Mouse (Mus musculus) liver, embryonic 16.5 days (tissue): ENCODE results near the gene Cenpn. TPM values are rescaled to one million over a fixed set of nuclear protein-coding genes. Genes with fewer than 3 reads are reported as not detected.

Experiments used
- ATAC-seq: fragments of 200-750 bp; cut with Nextera tagmentation; 2 replicates; pipeline ENCODE4 v1.8.0; 2017; ENCODE audit warnings: low read depth, mild to moderate bottlenecking, moderate number of reproducible peaks, moderate library complexity
- H3K27ac ChIP-seq: fragments of 300-500 bp; sonication (generic); 2 replicates; pipeline ENCODE4 v1.5.1; 2014; ENCODE audit warnings: mild to moderate bottlenecking, low read length
- H3K27me3 ChIP-seq: fragments of 300-500 bp; sonication (generic); 2 replicates; pipeline ENCODE4 v1.6.1; 2014; ENCODE audit warnings: low read depth, low read length, mixed read lengths; ENCODE audit not compliant: control insufficient read depth, insufficient read depth
- H3K36me3 ChIP-seq: fragments of 300-500 bp; sonication (generic); 2 replicates; pipeline ENCODE4 v1.6.1; 2014; ENCODE audit warnings: mild to moderate bottlenecking; ENCODE audit not compliant: control insufficient read depth, insufficient read depth
- H3K4me1 ChIP-seq: fragments of 300-500 bp; sonication (generic); 2 replicates; pipeline ENCODE4 v1.6.1; 2014; ENCODE audit warnings: low read depth, low read length, mixed read lengths; ENCODE audit not compliant: control insufficient read depth
- H3K4me2 ChIP-seq: fragments of 300-500 bp; sonication (generic); 2 replicates; pipeline ENCODE4 v1.6.1; 2014; ENCODE audit warnings: low read depth, low read length, mixed read lengths
- H3K4me3 ChIP-seq: fragments of 300-500 bp; sonication (generic); 2 replicates; pipeline ENCODE4 v1.5.1; 2014; ENCODE audit warnings: low read depth, mild to moderate bottlenecking, low read length
- H3K9ac ChIP-seq: fragments of 300-500 bp; sonication (generic); 2 replicates; pipeline ENCODE4 v1.6.1; 2014; ENCODE audit warnings: low read depth, low read length
- H3K9me3 ChIP-seq: fragments of 300-500 bp; sonication (generic); replicated peaks from 2 replicates; pipeline ENCODE4 v1.6.1; 2016; ENCODE audit warnings: low read length; ENCODE audit not compliant: control insufficient read depth
- WGBS: fragments of 180-500 bp; shearing (Covaris S2); extraction: QIAGEN DNeasy Blood & Tissue Kit; methylation state at CpG from one replicate; pipeline ENCODE4 v1.1.7; 2014; ENCODE audit not compliant: insufficient replicate concordance; 5-methylcytosine and 5-hydroxymethylcytosine counted together
- polyA plus RNA-seq: library from polyadenylated mRNA; unstranded; fragments of >200 nt; fragmentation: Nextera tagmentation; extraction: Ambion mirVana; gene quantifications from 2 replicates; pipeline ENCODE4 v1.2.1, GENCODE M21; 2015

The Cenpn gene
- polyA plus RNA-seq, 1 experiment from 2014 or later, result 21.5 TPM

GRCm38 (mm10) chr8:116945169-116945910, 23.8 kb downstream of the Cenpn start:
- Histone ChIP-seq H3K4me3 (no peak overlapping the region), H3K4me1 (peaks cover 51% of the 10 kb centered on the region), H3K36me3 (peaks cover 5% of the 10 kb centered on the region; the same call in 1 of the 2 replicates), H3K9me3 (no peaks in the 10 kb centered on the region), H3K27me3 (no peaks in the 10 kb centered on the region), H3K9ac (peak overlapping the region; percentile 26; the same call in 1 of the 2 replicates), H3K4me2 (0 out of 2 replicates have a peak overlapping the region, but pooled peaks have one; percentile 10), H3K27ac (peak overlapping the region; percentile 47)
- WGBS, result 33% methylated on average over 9 of the region's 9 CpGs
- peak; percentile 40 for ATAC-seq

- peak overlapping the region; percentile 44 for H3K4me3 ChIP-seq
- no peaks in the 10 kb centered on the region for H3K27me3 ChIP-seq
- H3K36me3 ChIP-seq, result no peaks in the 10 kb centered on the region
- H3K27ac ChIP-seq, result peak overlapping the region; percentile 56
- H3K4me2 ChIP-seq, result peak overlapping the region; percentile 67
- no peak for ATAC-seq
- H3K9ac ChIP-seq, result peak overlapping the region; percentile 32
- 31% methylated on average over 21 of the region's 21 CpGs for WGBS
- no peaks in the 10 kb centered on the region for H3K9me3 ChIP-seq
- peaks cover 51% of the 10 kb centered on the region for H3K4me1 ChIP-seq
Measured at GRCm38 (mm10) chr8:116946268-116946838, 24.8 kb downstream of the Cenpn start.

GRCm38 (mm10) chr8:116946851-116947250, 25.3 kb downstream of the Cenpn start:
- no peaks in the 10 kb centered on the region for H3K27me3 ChIP-seq
- WGBS, result 49% methylated on average over 6 of the region's 6 CpGs
- H3K4me2 ChIP-seq, result peak overlapping the region; percentile 67
- H3K4me3 ChIP-seq, result peak overlapping the region; percentile 44
- H3K9ac ChIP-seq, result peak overlapping the region; percentile 32; the same call in 1 of the 2 replicates
- H3K36me3 ChIP-seq, result no peaks in the 10 kb centered on the region
- no peak for ATAC-seq
- H3K27ac ChIP-seq, result peak overlapping the region; percentile 56; the same call in 1 of the 2 replicates
- H3K4me1 ChIP-seq, result peaks cover 51% of the 10 kb centered on the region
- H3K9me3 ChIP-seq, result no peaks in the 10 kb centered on the region

GRCm38 (mm10) chr8:116947589-116947988, 26.1 kb downstream of the Cenpn start:
- H3K27ac ChIP-seq, result no peak overlapping the region
- no peaks in the 10 kb centered on the region for H3K36me3 ChIP-seq
- no peaks in the 10 kb centered on the region for H3K9me3 ChIP-seq
- no peak overlapping the region for H3K9ac ChIP-seq
- peaks cover 46% of the 10 kb centered on the region for H3K4me1 ChIP-seq
- no peaks in the 10 kb centered on the region for H3K27me3 ChIP-seq
- WGBS, result 24% methylated on average over 7 of the region's 7 CpGs
- no peak overlapping the region for H3K4me2 ChIP-seq
- no peak overlapping the region for H3K4me3 ChIP-seq
- ATAC-seq, result no peak

GRCm38 (mm10) chr8:116951369-116951768, 29.8 kb downstream of the Cenpn start:
- no peak for ATAC-seq
- H3K9me3 ChIP-seq, result no peaks in the 10 kb centered on the region
- WGBS, result 69% methylated on average over 5 of the region's 5 CpGs
- no peak overlapping the region for H3K4me2 ChIP-seq
- H3K27ac ChIP-seq, result no peak overlapping the region
- H3K4me1 ChIP-seq, result peaks cover 15% of the 10 kb centered on the region
- H3K4me3 ChIP-seq, result no peak overlapping the region
- no peaks in the 10 kb centered on the region for H3K27me3 ChIP-seq
- H3K9ac ChIP-seq, result no peak overlapping the region
- peaks cover 4% of the 10 kb centered on the region; the same call in 1 of the 2 replicates for H3K36me3 ChIP-seq

- Histone ChIP-seq H3K9me3 (no peaks in the 10 kb centered on the region), H3K4me2 (no peak overlapping the region), H3K9ac (no peak overlapping the region), H3K36me3 (peaks cover 4% of the 10 kb centered on the region; the same call in 1 of the 2 replicates), H3K27ac (no peak overlapping the region), H3K4me3 (no peak overlapping the region), H3K27me3 (no peaks in the 10 kb centered on the region), H3K4me1 (peaks cover 11% of the 10 kb centered on the region)
- no peak for ATAC-seq
- 74% methylated on average over 2 of the region's 2 CpGs for WGBS
Measured at GRCm38 (mm10) chr8:116951778-116952177, 30.2 kb downstream of the Cenpn start.

- 62% methylated on average over 8 of the region's 8 CpGs for WGBS
- no peaks in the 10 kb centered on the region for H3K27me3 ChIP-seq
- peaks cover 7% of the 10 kb centered on the region for H3K4me1 ChIP-seq
- H3K4me3 ChIP-seq, result no peak overlapping the region
- H3K4me2 ChIP-seq, result no peak overlapping the region
- H3K27ac ChIP-seq, result no peak overlapping the region
- H3K36me3 ChIP-seq, result peaks cover 4% of the 10 kb centered on the region
- no peak overlapping the region for H3K9ac ChIP-seq
- no peak for ATAC-seq
- H3K9me3 ChIP-seq, result no peaks in the 10 kb centered on the region
Measured at GRCm38 (mm10) chr8:116952428-116952827, 30.9 kb downstream of the Cenpn start.

- no peak for ATAC-seq
- no peak overlapping the region for H3K9ac ChIP-seq
- no peaks in the 10 kb centered on the region for H3K9me3 ChIP-seq
- no peak overlapping the region for H3K27ac ChIP-seq
- no peak overlapping the region for H3K4me2 ChIP-seq
- no peaks in the 10 kb centered on the region for H3K27me3 ChIP-seq
- H3K36me3 ChIP-seq, result peaks cover 4% of the 10 kb centered on the region
- WGBS, result 75% methylated on average over 9 of the region's 9 CpGs
- no peak overlapping the region for H3K4me3 ChIP-seq
- no peaks in the 10 kb centered on the region for H3K4me1 ChIP-seq
Measured at GRCm38 (mm10) chr8:116954415-116954814, 32.9 kb downstream of the Cenpn start.

GRCm38 (mm10) chr8:116969531-116969930, 48.0 kb downstream of the Cenpn start:
- H3K9me3 ChIP-seq, result no peaks in the 10 kb centered on the region
- no peaks in the 10 kb centered on the region for H3K27me3 ChIP-seq
- H3K36me3 ChIP-seq, result no peaks in the 10 kb centered on the region
- H3K4me2 ChIP-seq, result no peak overlapping the region
- H3K27ac ChIP-seq, result no peak overlapping the region
- no peak overlapping the region for H3K4me3 ChIP-seq
- ATAC-seq, result no peak
- WGBS, result 72% methylated on average over 6 of the region's 6 CpGs
- no peaks in the 10 kb centered on the region for H3K4me1 ChIP-seq
- H3K9ac ChIP-seq, result no peak overlapping the region
